Mouse (Mus musculus): ENCODE data around the gene Ngef. TPM values are rescaled to one million over a fixed set of nuclear protein-coding genes. Genes with fewer than 3 reads are reported as not detected.
A peak's percentile ranks its signal among the peaks of the same experiment; 100 is the strongest.

Ngef gene
- polyA plus RNA-seq, 1 experiment from 2014 or later, result 3.8 TPM

- no peaks in the 10 kb centered on the region for H3K36me3 ChIP-seq (ENCODE audit: insufficient read depth, low read length)
- H3K9me3 ChIP-seq (ENCODE audit: low read length), result no peaks in the 10 kb centered on the region
- H3K4me3 ChIP-seq (ENCODE audit: low read depth, low read length), result no peak overlapping the region
- H3K4me2 ChIP-seq (replicated peaks; ENCODE audit: low read depth, low read length), result no peak overlapping the region
- H3K4me1 ChIP-seq (ENCODE audit: insufficient read depth, low read depth, low read length), result no peaks in the 10 kb centered on the region
- ATAC-seq (peak; percentile 41; the same call in 1 of the 2 replicates), DNase-seq (ENCODE audit: low spot score) (peak; percentile 61)
- H3K9ac ChIP-seq (replicated peaks; ENCODE audit: low read depth), result no peak overlapping the region
- WGBS, result 30% methylated on average over 7 of the region's 7 CpGs
- no peak overlapping the region for H3K27ac ChIP-seq (ENCODE audit: low read length)
- TF ChIP-seq EP300 (IDR thresholded peaks at IDR 0.05), result no peak
- TF ChIP-seq CTCF (IDR thresholded peaks at IDR 0.05), result peak; percentile 87
- H3K27me3 ChIP-seq (replicated peaks; ENCODE audit: insufficient read depth, low read length), result no peaks in the 10 kb centered on the region
Measured at GRCm38 (mm10) chr1:87608416-87609046, 34.9 kb upstream of the Ngef start.

GRCm38 (mm10) chr1:87607385-87608091, 33.9 kb upstream of the Ngef start:
- no peaks in the 10 kb centered on the region for H3K36me3 ChIP-seq (ENCODE audit: insufficient read depth, low read length)
- TF ChIP-seq EP300 (IDR thresholded peaks at IDR 0.05) (no peak), CTCF (IDR thresholded peaks at IDR 0.05) (no peak)
- H3K4me1 ChIP-seq (ENCODE audit: insufficient read depth, low read depth, low read length), result no peaks in the 10 kb centered on the region
- no peak for ATAC-seq
- WGBS, result 65% methylated on average over 21 of the region's 21 CpGs
- no peak for DNase-seq (ENCODE audit: low spot score)
- no peak overlapping the region for H3K27ac ChIP-seq (ENCODE audit: low read length)
- no peak overlapping the region for H3K9ac ChIP-seq (replicated peaks; ENCODE audit: low read depth)
- no peaks in the 10 kb centered on the region for H3K27me3 ChIP-seq (replicated peaks; ENCODE audit: insufficient read depth, low read length)
- no peak overlapping the region for H3K4me3 ChIP-seq (ENCODE audit: low read depth, low read length)
- no peaks in the 10 kb centered on the region for H3K9me3 ChIP-seq (ENCODE audit: low read length)
- no peak overlapping the region for H3K4me2 ChIP-seq (replicated peaks; ENCODE audit: low read depth, low read length)

GRCm38 (mm10) chr1:87605296-87605695, 31.6 kb upstream of the Ngef start:
- Histone ChIP-seq H3K9me3 (ENCODE audit: low read length) (no peaks in the 10 kb centered on the region), H3K9ac (replicated peaks; ENCODE audit: low read depth) (no peak overlapping the region), H3K36me3 (ENCODE audit: insufficient read depth, low read length) (no peaks in the 10 kb centered on the region), H3K27ac (ENCODE audit: low read length) (no peak overlapping the region), H3K4me2 (replicated peaks; ENCODE audit: low read depth, low read length) (no peak overlapping the region), H3K4me3 (ENCODE audit: low read depth, low read length) (no peak overlapping the region), H3K4me1 (ENCODE audit: insufficient read depth, low read depth, low read length) (no peaks in the 10 kb centered on the region), H3K27me3 (replicated peaks; ENCODE audit: insufficient read depth, low read length) (no peaks in the 10 kb centered on the region)
- no peak for ATAC-seq
- no peak for DNase-seq (ENCODE audit: low spot score)
- WGBS, result 84% methylated on average over 2 of the region's 2 CpGs
- TF ChIP-seq CTCF (IDR thresholded peaks at IDR 0.05) (no peak), EP300 (IDR thresholded peaks at IDR 0.05) (no peak)

- H3K9ac ChIP-seq (replicated peaks; ENCODE audit: low read depth), result no peak overlapping the region
Measured at GRCm38 (mm10) chr1:87603389-87603788, 29.7 kb upstream of the Ngef start.

GRCm38 (mm10) chr1:87601801-87602200, 28.1 kb upstream of the Ngef start:
- Histone ChIP-seq H3K27ac (ENCODE audit: low read length) (no peak overlapping the region), H3K4me1 (ENCODE audit: insufficient read depth, low read depth, low read length) (no peaks in the 10 kb centered on the region), H3K27me3 (replicated peaks; ENCODE audit: insufficient read depth, low read length) (no peaks in the 10 kb centered on the region), H3K4me3 (ENCODE audit: low read depth, low read length) (no peak overlapping the region), H3K9me3 (ENCODE audit: low read length) (no peaks in the 10 kb centered on the region), H3K36me3 (ENCODE audit: insufficient read depth, low read length) (no peaks in the 10 kb centered on the region), H3K9ac (replicated peaks; ENCODE audit: low read depth) (no peak overlapping the region), H3K4me2 (replicated peaks; ENCODE audit: low read depth, low read length) (no peak overlapping the region)
- TF ChIP-seq EP300 (IDR thresholded peaks at IDR 0.05) (no peak), CTCF (IDR thresholded peaks at IDR 0.05) (no peak)
- ATAC-seq (no peak), DNase-seq (ENCODE audit: low spot score) (no peak)
- WGBS, result 62% methylated on average over 2 of the region's 2 CpGs

More at GRCm38 (mm10) chr1:87603389-87603788, 29.7 kb upstream of the Ngef start:
- H3K9me3 ChIP-seq (ENCODE audit: low read length), result no peaks in the 10 kb centered on the region
- no peak for ATAC-seq
- no peaks in the 10 kb centered on the region for H3K36me3 ChIP-seq (ENCODE audit: insufficient read depth, low read length)
- no peak for TF ChIP-seq EP300 (IDR thresholded peaks at IDR 0.05)
- no peak for TF ChIP-seq CTCF (IDR thresholded peaks at IDR 0.05)
- DNase-seq (ENCODE audit: low spot score), result no peak
- no peak overlapping the region for H3K4me3 ChIP-seq (ENCODE audit: low read depth, low read length)
- 86% methylated on average over 5 of the region's 5 CpGs for WGBS
- H3K4me1 ChIP-seq (ENCODE audit: insufficient read depth, low read depth, low read length), result no peaks in the 10 kb centered on the region
- no peaks in the 10 kb centered on the region for H3K27me3 ChIP-seq (replicated peaks; ENCODE audit: insufficient read depth, low read length)
- H3K4me2 ChIP-seq (replicated peaks; ENCODE audit: low read depth, low read length), result no peak overlapping the region
- H3K27ac ChIP-seq (ENCODE audit: low read length), result no peak overlapping the region

- 72% methylated on average over 7 of the region's 7 CpGs for WGBS
- no peak overlapping the region for H3K9ac ChIP-seq (replicated peaks; ENCODE audit: low read depth)
- H3K27ac ChIP-seq (ENCODE audit: low read length), result no peak overlapping the region
- H3K27me3 ChIP-seq (replicated peaks; ENCODE audit: insufficient read depth, low read length), result no peaks in the 10 kb centered on the region
- no peak overlapping the region for H3K4me3 ChIP-seq (ENCODE audit: low read depth, low read length)
- no peak overlapping the region for H3K4me2 ChIP-seq (replicated peaks; ENCODE audit: low read depth, low read length)
- TF ChIP-seq EP300 (IDR thresholded peaks at IDR 0.05) (no peak), CTCF (IDR thresholded peaks at IDR 0.05) (no peak)
- no peaks in the 10 kb centered on the region for H3K9me3 ChIP-seq (ENCODE audit: low read length)
- H3K36me3 ChIP-seq (ENCODE audit: insufficient read depth, low read length), result no peaks in the 10 kb centered on the region
- ATAC-seq, result no peak
- H3K4me1 ChIP-seq (ENCODE audit: insufficient read depth, low read depth, low read length), result no peaks in the 10 kb centered on the region
- DNase-seq (ENCODE audit: low spot score), result no peak
Measured at GRCm38 (mm10) chr1:87600533-87600932, 26.9 kb upstream of the Ngef start.
